Mouse (Mus musculus): Measurements from ENCODE around the gene Babam2. TPM values are rescaled to one million over a fixed set of nuclear protein-coding genes. Genes with fewer than 3 reads are reported as not detected.

Gene Babam2
- total RNA-seq, 4 experiments from 2014 or later: 109 to 127 (median 118) TPM

DNA sequence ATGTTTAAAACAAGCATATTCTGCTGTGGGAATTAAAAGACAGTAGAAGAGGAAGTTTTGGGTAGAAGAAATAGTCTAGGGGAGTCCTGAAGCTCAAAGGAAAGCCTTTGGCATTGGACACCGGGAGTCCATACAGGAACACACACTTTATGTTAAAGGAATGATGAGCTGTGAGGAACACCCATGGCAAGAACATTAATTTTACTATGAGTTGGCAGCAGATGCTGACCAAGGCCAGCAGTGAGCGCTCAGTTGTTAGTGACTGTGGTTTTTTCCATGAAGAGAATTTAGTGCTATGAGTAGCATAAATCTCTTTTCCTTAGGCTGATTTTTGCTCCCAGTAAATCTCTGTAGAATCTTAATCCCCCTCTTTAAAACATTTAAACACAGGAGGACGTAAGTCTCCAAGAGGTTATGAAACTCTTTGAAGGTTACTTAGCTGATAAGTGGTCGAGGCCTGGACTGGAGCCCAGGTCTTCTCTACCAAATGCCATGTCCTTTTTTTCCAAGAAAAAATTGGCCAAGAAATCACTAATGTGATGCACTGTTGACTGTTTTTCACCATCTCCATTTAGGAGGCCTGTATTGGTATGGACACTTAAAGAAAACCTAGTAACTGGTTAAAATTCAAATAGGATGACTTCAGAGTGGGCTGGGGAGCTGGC lies 18.1 kb downstream of the Babam2 start:
- peak; percentile 84 for DNase-seq

DNA sequence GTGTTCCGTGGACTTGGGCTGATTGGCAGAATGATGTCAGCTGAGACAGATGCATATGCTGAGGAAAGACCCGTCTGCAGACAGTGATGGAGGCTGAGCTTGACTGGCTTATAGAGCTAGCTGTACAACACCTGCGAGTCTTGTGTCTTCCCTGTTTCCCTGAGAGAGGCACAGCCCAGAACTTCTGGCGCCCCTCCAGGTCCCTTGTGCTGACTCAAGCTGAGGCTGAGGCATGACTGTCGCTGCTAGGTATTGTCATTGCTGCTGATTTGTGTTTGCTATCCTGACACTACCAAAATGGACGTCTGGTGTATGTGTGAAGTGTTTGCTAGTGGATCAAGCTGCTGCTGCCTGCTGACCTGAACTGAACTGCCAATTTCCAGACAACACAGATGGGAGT lies 27.0 kb downstream of the Babam2 start:
- no peak for DNase-seq

DNA sequence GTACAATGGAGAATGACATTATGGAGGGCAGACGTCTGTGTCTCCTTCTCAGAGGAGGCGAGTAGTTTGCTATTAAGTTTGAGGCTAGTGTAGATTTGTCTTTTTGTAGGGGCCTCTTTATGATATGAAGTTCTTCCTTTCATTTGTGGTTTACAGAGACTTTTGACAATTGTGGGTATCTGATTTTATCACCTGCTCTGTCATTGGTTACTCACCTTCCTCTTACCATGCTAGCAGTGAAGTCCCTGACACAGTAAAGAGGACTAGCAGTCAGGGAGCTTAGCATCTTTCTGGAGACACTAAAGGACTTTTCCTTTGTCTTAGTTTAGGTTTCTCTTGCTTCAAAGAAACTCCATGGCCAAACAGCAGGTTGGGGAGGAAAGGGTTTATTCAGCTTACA lies 28.4 kb downstream of the Babam2 start:
- DNase-seq: no peak

DNA sequence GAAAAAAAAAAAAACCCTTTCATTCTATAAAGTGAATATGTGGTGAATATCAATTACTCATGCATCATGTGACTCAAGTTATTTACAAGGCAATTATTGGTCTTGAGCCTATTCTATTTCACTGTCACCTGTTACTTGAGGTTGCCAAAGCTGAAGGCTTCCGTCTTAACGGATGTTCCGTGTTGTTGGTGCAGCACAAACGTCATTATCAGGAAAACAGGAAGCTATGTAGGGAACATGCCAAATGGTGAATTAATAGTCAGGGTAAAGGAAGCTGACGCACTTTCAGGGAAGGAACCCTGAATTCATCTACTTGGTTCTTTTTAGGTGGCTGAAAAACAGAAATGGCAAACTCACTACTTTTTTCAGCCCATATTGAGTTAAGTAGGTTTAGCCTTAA lies 30.0 kb downstream of the Babam2 start:
- DNase-seq: no peak

DNA sequence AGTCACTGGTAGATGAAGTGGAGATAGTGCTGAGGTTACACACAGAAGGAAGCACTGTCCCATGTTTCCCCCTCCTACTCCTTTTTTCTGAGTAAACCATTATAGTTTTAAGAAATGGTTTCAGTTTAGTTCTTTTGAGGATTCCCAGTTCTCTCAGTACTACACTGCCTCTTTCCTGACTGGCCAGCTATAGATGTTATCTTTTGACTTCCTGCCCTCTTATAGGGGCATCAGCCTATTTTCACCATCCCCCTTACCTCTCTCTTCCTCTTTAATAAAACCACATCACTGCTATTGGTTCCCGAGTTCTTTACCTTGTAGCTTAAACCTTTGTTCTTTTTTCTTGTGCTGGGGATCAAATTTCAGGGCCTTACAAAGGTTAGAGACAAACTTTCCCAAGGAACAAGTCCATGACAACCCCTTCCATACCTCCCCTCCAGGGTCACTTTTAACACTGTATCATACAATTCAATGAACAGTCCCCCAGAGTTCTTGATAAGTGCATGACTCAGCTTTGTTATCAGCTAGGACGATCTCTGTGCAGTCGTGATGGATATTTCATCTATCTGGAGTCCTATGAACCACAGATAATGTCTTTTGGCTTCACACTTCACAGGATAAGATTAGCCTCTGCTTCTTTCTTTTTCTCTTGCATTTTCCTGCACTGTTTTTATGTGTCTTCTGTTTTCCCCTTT lies 35.3 kb downstream of the Babam2 start:
- DNase-seq: no peak

DNA sequence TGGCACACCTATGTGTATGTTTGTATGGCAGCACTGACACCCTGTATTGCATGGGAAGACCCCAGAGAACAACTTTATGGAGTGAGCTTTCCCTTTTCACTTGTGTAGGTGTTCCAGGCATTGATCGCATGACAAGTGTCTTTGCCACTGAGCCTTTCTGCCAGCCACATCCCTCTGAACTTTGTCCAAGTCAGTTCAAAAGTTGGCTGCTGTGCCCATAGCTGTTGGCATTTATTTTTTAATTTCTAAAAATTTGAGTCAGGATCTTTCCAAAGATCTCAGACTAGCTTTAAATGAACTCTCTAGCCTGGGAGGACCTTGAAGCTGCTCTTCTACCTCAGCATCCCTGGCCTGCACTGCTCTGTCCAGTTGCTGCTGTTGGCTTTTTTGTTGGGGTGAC lies 44.4 kb downstream of the Babam2 start:
- DNase-seq: peak; percentile 24

DNA sequence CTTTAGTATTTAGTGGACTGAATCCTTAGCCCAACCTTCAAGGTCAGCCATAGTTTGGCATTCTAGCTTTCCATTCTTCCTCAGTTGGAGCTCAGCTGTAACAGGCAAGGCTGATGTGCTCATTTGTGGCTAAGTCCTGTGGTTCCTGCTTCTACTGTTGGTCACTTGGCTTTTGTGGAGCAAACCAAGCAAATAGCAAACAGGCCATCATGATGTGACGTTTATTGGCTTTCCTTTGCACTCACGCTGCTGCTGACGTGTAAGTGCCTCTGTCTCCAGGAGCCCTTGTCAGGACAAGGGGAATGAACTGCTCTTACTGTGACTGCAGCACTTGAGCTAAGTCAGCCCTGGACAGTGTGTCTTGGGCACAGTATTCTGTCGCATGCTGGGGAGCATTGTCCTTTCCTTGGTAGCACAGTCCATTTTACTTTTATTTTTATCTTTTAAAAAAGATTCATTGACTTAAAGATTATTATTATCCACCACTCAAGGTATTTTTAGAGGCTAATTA lies 45.1 kb downstream of the Babam2 start:
- DNase-seq: no peak

DNA sequence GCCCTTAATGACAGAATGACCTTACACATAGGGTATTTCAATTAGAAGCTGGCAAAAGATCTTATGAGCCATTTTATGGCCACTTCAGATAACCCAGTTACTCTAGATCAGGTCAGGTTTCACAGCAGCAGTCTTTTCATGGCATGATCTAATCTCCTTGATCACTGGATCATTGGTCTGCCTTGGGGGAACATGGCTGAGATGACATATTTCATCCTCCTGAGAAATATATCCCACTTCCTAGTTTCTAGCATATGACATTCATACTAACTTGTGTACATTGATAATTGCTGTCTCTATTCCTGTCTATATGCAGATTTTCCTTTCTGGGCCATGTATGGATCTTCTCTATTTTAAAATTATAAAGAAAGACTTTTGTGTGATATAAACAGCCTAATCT lies 51.9 kb downstream of the Babam2 start:
- no peak for DNase-seq

DNA sequence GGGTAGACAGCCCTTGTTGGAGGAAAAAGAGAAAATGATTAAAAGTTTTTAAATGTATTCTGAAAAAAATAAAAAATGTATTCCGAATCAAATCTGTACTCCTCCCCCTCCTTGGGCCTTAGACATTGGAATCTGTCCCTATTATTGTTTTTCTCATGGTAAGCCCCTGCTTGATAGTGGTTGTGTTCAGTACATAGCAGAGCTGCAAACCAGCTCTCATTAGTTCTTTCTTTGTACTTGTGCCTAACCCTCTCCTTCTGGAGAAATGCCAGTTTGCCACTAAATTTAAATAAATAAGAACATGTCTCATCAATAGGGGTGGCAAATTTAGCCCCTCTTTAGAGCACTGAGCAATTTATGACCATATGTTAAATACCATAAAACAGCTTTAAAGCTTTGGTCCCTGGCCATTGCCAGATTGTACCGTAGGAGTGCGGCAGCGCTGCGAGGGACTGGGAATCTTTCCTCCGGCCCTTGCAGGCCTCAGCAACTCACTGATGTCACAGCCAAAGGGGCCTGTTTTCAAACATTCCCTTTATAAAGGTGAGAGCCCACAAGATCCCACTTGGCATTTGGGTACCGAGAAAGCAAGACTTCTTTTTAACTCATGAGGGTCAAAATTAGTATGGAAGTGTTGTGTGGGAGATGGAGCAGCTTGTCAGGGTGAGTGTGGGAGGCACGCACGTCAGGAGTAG lies 52.9 kb downstream of the Babam2 start:
- DNase-seq: no peak

DNA sequence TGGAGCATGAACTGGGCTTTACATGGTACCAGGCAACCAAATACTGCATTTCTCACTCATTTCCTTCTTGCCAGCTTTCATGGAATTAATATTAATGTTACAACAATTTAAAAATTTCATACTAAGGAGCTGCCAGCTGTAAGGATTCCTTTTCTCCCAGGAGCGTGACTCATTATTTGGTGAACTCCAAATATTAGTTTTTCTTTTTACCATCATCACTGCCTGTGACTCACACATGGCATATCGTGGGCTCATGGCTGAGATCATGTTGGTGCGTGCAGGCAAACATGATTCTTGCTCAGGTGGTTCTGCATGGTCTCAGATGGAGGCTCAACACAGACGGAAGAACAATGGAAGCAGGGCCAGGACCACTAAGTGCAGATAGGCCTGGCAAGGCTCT lies 53.5 kb downstream of the Babam2 start:
- no peak for DNase-seq

DNA sequence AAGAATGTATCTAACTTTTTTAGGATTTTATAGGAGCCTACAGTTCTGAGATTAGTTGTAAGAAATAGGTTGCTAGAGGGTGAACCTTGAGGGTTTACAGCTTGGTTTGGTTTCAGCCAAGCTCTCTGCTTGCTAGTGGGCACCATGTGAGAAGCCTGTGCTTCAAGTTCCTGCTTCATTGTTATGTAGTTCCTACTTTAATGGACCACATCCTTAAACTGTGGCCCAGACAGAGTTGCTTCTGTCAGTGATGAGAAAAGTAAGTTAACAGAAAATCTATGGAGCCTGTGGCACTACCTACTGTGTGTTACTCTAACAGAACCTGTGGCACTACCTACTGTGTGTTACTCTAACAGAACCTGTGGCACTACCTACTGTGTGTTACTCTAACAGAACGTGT lies 57.1 kb downstream of the Babam2 start:
- no peak for DNase-seq

DNA sequence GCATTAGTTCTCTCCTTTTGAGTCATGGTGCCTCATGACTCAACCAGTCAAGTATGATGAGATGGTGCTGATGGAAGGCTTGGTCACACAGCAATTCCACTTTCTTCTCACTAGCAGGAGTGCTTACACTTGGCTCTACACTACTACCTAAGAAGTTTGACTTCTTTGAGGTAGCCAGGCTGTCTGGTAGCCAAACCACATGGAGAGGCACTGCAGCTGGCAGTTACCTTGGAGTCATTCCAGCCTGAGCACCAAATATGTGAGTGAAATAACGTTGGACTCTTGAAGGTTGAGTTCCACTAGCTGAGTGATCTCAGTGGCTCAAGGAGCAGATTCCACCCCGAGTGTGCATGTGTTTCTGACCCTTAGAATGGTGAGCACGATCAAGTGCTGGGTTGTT lies 57.8 kb downstream of the Babam2 start:
- no peak for DNase-seq

DNA sequence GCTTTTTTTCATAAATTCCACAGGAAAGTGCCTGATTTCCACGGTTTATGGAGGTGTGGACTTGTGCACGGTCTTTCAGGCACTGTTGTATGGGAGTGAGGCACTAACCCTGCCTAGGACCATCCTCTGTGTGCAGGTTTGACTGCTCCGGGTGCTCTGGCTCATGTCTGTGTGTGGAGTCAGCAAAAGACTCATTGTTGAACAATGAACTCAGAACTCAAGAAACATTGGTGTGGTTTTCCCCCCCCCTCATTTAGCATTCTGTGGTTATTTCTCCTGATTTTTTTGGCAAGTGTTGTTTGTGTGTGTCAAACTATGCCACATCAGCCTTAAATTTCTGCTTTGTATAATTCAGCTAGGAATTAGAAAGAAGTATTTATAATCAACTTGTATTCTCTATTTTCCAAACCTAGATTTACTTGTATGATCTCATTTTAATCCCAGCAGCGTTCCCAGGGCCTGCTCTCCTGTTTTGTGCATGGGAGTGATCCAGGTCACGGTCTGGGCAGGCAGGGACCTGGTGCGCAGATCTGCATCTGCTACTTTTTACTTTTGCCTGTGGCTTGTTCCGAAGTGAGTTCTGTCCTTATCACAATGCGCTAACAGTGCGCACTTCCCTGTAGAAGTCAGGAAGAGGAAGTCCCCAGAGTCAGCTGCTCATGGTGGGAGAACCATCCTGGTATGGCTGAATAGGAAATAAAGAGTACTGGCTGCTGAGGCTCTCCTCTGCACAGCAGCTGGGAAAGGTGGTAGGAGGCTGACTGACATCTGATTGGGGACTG lies 61.0 kb downstream of the Babam2 start:
- DNase-seq: no peak

DNA sequence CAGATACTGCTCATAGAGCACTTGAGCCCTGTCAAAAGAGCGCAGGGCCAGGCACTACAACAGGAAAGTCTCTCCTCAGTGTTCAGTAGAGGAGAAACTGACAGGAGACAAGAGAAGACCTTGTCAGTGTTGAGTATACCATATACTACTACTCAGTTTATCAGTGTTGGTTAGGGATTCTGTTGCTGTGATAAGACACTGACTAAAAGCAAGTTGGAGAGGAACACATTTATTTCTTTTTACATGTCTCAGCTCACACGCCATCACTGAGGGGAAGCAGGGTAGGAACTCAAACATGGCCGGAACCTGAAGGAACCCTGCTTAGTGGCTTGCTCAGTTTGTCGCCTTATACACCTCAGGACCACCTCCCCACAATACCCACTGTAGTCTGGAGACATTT lies 64.4 kb downstream of the Babam2 start:
- DNase-seq: no peak

DNA sequence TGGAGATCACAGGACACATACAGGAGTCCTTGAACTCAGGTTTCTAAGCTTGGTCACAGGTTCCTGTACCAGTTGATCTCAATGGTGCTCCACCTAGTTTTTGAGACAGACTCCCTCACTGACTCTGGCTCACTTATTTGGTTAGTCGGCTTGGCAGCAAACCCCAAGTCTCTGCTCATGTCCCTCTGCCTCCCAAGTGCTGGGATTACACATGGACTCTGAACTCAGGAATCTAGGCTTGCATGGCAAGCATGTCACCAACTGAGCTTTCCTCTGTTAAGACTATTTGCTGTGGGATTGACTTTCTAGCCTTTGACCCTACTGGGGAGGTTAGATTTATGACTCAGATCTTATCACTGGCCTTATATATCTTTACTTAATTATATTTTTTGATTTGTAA lies 65.3 kb downstream of the Babam2 start:
- no peak for DNase-seq

DNA sequence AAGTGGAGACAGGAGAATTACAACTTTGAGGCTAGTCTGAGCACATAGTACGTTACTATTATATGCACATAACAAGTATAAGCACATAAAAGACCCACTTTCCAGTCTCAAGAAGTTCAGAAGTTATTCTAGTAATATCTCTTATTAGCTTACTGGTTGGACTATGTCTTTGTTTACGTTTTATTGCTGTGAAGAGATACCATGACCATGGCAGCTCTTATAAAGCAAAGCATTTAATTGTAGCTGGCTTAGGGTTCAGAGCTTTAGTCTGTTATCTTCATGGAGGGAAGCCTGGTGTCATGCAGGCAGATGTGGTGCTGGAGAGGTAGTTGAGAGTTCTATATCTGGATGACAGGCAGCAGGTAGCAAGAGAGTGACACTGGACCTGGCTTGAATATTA lies 68.3 kb downstream of the Babam2 start:
- no peak for DNase-seq

DNA sequence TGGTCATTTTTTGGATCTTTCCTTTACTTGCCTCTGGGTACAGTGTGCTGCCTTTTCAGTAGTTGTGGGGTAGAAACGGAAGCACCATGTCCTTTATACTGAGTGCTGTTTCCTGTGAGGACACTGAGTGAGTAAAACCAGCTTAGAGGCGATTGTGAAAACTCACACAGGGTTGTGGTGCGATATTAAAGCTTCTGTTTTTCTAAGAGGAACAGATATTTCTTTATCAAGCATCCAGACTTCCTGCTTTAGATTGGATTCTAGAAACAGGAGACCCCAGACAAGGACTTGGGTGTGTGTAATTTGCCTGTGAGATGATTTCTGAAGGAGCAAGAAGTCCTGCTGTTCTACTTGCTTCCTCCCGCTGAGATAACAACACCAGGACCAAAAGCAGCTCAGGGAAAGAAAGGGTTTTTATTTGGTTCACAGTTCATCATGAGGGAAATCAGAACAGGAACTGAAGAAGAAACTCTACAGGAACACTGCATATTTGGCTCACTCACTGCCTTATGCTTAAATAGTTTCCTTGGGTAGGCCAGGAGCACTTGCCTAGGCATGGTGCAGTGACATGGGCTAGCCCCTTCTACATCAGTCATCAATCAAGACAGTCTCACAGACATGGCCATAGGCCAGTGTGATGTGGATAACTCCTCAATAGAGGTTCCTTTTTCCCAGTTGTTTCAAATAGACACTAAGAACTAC lies 69.5 kb downstream of the Babam2 start:
- no peak for DNase-seq

DNA sequence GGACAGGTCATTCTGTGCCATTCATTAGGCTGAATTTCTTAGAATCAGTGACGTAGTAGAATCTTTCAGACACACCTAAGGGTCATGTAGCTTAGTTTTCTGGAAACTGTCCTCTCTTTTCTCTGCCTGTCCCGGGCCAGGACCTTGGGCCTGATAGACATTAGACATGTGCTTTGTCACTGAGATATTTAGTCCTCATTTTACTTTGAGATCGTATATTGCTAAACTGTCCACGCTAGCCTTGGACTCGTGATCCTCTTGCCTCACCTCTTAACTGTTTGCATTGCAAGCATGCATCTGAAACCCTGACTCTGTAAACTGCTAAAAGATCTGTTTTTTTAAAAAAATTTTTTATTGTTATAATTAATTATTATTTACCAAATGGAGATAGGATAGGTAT lies 74.0 kb downstream of the Babam2 start:
- peak; percentile 48 for DNase-seq

DNA sequence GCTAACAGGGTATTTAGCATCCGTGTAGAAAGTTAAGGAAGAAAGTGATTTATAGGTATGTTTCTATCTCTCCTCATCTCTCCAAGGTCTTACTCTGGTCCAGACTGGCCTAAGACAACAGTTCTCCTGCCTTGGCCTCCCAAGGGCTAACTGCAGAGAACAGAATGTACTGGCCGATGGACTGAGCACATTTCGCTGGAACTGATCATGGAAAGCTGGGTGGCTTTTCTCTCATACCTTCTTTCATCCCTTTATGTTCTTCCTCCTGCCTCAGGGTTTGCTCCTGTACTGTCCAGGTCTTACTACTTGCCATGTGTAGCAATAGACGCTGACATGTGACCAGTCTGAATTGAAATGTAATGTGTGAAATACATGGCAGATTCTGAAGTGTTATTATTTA lies 74.4 kb downstream of the Babam2 start:
- no peak for DNase-seq

DNA sequence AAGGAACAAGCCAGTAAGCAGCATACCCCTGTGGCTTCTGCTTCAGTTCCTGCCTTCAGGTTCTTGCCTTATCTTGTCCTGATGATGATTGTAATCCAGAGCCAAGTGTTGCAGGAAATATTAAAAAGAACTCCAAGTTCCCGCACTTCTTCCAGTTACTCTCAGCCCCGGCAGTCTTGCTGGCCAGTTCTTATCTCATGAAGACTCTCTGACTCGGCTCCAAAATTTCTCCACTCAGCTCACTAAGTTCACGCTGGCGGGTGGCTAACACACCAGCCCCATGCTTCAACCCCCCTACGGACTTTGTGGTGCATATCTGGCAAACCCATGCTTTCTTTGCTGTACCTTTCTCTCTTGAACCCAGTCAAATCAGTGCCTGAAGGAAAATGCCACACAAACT lies 77.5 kb downstream of the Babam2 start:
- DNase-seq: no peak

DNA sequence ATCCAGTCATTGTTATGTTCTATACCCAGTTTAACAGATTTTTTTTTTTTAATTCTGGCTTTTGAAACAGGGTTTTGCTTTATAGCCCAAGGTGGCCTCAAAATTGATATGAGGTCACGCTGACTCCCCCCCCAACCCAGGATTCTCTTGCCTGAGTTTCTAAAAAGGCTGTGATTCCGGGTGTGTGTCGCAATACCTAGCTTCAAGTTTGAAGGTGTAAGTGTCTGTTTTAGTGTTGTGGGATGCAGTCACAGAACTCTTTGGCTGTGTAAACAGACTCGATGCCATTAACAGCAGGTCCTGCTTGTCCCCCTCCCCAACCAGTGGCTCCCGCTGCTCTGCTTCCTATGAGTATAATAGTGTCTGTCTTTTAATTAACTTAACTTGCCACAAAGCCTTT lies 84.1 kb downstream of the Babam2 start:
- DNase-seq: no peak

DNA sequence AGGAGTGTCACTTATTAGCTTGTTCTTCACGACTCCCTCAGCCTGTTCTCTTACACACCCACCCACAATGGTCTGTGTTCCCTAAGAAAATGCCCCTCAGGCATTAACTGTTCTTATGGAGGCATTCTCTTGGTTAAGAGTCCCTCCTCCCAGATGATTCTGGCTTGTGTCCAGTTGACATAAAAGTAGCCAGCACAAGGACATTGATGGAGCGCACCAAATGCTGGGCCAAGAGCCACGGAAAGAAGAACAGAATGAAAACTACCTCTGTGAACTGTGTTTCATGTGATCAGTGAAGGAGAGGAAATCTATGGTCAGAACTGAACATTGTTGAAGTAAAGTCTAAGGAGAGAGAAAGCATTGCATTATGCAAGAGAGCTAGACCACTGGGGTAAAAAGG lies 89.7 kb downstream of the Babam2 start:
- DNase-seq: no peak

Measured in adrenal gland, adult 8-10 months (tissue).